Mouse (Mus musculus) heart, adult 2 months (tissue): ENCODE measurements around the gene Tmem62. TPM values are rescaled to one million over a fixed set of nuclear protein-coding genes. Genes with fewer than 3 reads are reported as not detected.

Experiments
- DNase-seq, 2 experiments: peaks; one replicate each; pipeline ENCODE4 v3.0.0; 2021
- H3K27ac ChIP-seq: fragments of 200-600 bp; 2 replicates; pipeline ENCODE4 v1.8.1; 2022
- H3K27me3 ChIP-seq: fragments of 200-500 bp; 2 replicates; pipeline ENCODE4 v1.6.1; 2012; ENCODE audit warnings: mild to moderate bottlenecking, low read length, inconsistent platforms, mixed read lengths; ENCODE audit not compliant: control insufficient read depth, insufficient read depth
- H3K36me3 ChIP-seq: fragments of 200-500 bp; 2 replicates; pipeline ENCODE4 v1.6.1; 2012; ENCODE audit warnings: low read length, inconsistent platforms; ENCODE audit not compliant: control insufficient read depth, insufficient read depth
- H3K4me1 ChIP-seq: fragments of 200-500 bp; 2 replicates; pipeline ENCODE4 v1.6.1; 2011; ENCODE audit warnings: low read length; ENCODE audit not compliant: control insufficient read depth, insufficient read depth
- H3K4me3 ChIP-seq: fragments of 200-600 bp; 2 replicates; pipeline ENCODE4 v1.8.1; 2022
- H3K79me2 ChIP-seq: fragments of 200-500 bp; replicated peaks from 2 replicates; pipeline ENCODE4 v1.6.1; 2012; ENCODE audit warnings: mild to moderate bottlenecking, inconsistent platforms, low read length, moderate library complexity, mixed read lengths; ENCODE audit not compliant: control insufficient read depth, insufficient read depth
- H3K9ac ChIP-seq: fragments of 200-500 bp; 2 replicates; pipeline ENCODE4 v1.6.1; 2012; ENCODE audit warnings: low read depth, mild to moderate bottlenecking, control low read depth, inconsistent platforms, low read length, mixed read lengths
- CTCF ChIP-seq: fragments of 200-600 bp; IDR thresholded peaks from 2 replicates; pipeline ENCODE4 v1.8.1; 2022; ENCODE audit warnings: antibody characterized with exemption, mild to moderate bottlenecking, moderate library complexity
- EP300 ChIP-seq: fragments of 200-500 bp; IDR thresholded peaks from 2 replicates; pipeline ENCODE4 v1.6.1; 2011; ENCODE audit warnings: low read depth, low read length, control low read depth; ENCODE audit not compliant: insufficient read depth
- POLR2A ChIP-seq: fragments of 200-500 bp; IDR thresholded peaks from 2 replicates; pipeline ENCODE4 v1.6.1; 2011; ENCODE audit warnings: mild to moderate bottlenecking, low read depth, low read length, control low read depth; ENCODE audit not compliant: insufficient read depth
- WGBS: fragments of 180-500 bp; shearing (Covaris S2); methylation state at CpG from one replicate; pipeline ENCODE4 v1.1.7; 2018; 5-methylcytosine and 5-hydroxymethylcytosine counted together
- intact Hi-C: fragments of 180-260 bp; cut with DNase I; formaldehyde crosslinking; loops from one replicate; pipeline ENCODE4 v1.15.1; 2025
- polyA plus RNA-seq: library from polyadenylated mRNA; depleted of rRNA; stranded (reverse); fragments of >200 nt; gene quantifications from 2 replicates; pipeline ENCODE4 v1.2.3, GENCODE M21; 2012
- total RNA-seq, 2 experiments: library from RNA; stranded (reverse); gene quantifications; 2 replicates each; pipeline ENCODE4 v1.2.3; 2021

The Tmem62 gene
- total and polyA plus RNA-seq, 3 experiments, result 3.1 to 5.1 (median 3.6) TPM

GRCm38 (mm10) chr2:120998863-120999262 lies 22.0 kb downstream of the Tmem62 start:
- 77% methylated on average over 8 of the region's 8 CpGs for WGBS
- H3K27ac ChIP-seq, result no peak overlapping the region
- no peak overlapping the region for H3K9ac ChIP-seq
- H3K36me3 ChIP-seq, result no peaks in the 10 kb centered on the region; the same call in 1 of the 2 replicates
- H3K4me1 ChIP-seq, result no peaks in the 10 kb centered on the region
- H3K4me3 ChIP-seq, result no peak overlapping the region
- no peaks in the 10 kb centered on the region for H3K79me2 ChIP-seq
- no peaks in the 10 kb centered on the region for H3K27me3 ChIP-seq
- TF ChIP-seq EP300, result no peak
- no peak for TF ChIP-seq CTCF
- TF ChIP-seq POLR2A, result no peak
- intact Hi-C loops, result no loop called here
- no peak for DNase-seq

- H3K27me3 ChIP-seq, result no peaks in the 10 kb centered on the region
- no peaks in the 10 kb centered on the region for H3K36me3 ChIP-seq
- intact Hi-C loops, result no loop called here
- H3K4me3 ChIP-seq, result no peak overlapping the region
- no peaks in the 10 kb centered on the region for H3K79me2 ChIP-seq
- H3K27ac ChIP-seq, result no peak overlapping the region
- no peaks in the 10 kb centered on the region for H3K4me1 ChIP-seq
- H3K9ac ChIP-seq, result no peak overlapping the region
- TF ChIP-seq CTCF (peak; percentile 47), EP300 (no peak), POLR2A (no peak)
- no peak for DNase-seq
- WGBS, result 78% methylated on average over 2 of the region's 2 CpGs
Observed at GRCm38 (mm10) chr2:121003586-121003985, 26.8 kb downstream of the Tmem62 start.

GRCm38 (mm10) chr2:121004018-121004811 lies 27.4 kb downstream of the Tmem62 start:
- intact Hi-C loops, result no loop called here
- Histone ChIP-seq H3K27me3 (no peaks in the 10 kb centered on the region), H3K4me3 (no peak overlapping the region), H3K36me3 (no peaks in the 10 kb centered on the region; the same call in 1 of the 2 replicates), H3K27ac (no peak overlapping the region), H3K9ac (no peak overlapping the region), H3K4me1 (no peaks in the 10 kb centered on the region), H3K79me2 (no peaks in the 10 kb centered on the region)
- no peak for TF ChIP-seq POLR2A
- TF ChIP-seq EP300, result no peak
- no peak for TF ChIP-seq CTCF
- WGBS, result 81% methylated on average over 7 of the region's 7 CpGs
- DNase-seq, result no peak

GRCm38 (mm10) chr2:121006986-121007385 lies 30.2 kb downstream of the Tmem62 start:
- no peak for TF ChIP-seq POLR2A
- TF ChIP-seq CTCF, result no peak
- no peak for TF ChIP-seq EP300
- Histone ChIP-seq H3K9ac (no peak overlapping the region), H3K27me3 (no peaks in the 10 kb centered on the region), H3K27ac (no peak overlapping the region), H3K4me1 (no peaks in the 10 kb centered on the region), H3K36me3 (no peaks in the 10 kb centered on the region; the same call in 1 of the 2 replicates), H3K79me2 (no peaks in the 10 kb centered on the region), H3K4me3 (no peak overlapping the region)
- WGBS, result 84% methylated on average over 1 of the region's 1 CpGs
- DNase-seq, result no peak
- intact Hi-C loops, result loop anchor here (5.0 kb wide), 1 partner anchor 35 kb away; the partner anchor contains the start of gene Ubr1

GRCm38 (mm10) chr2:121007925-121008663 lies 31.3 kb downstream of the Tmem62 start, which contains the start of gene Ccndbp1:
TSS of gene Ccndbp1 (plus strand) at chr2:121008403.
- peak; percentile 91 to 93 for DNase-seq
- Histone ChIP-seq H3K36me3 (no peaks in the 10 kb centered on the region; the same call in 1 of the 2 replicates), H3K27me3 (no peaks in the 10 kb centered on the region), H3K79me2 (no peaks in the 10 kb centered on the region), H3K9ac (peak within 1 kb of the TSS; percentile 80), H3K4me1 (no peaks in the 10 kb centered on the region), H3K4me3 (peak within 1 kb of the TSS; percentile 68), H3K27ac (peak within 1 kb of the TSS; percentile 65)
- TF ChIP-seq POLR2A (peak; percentile 75), EP300 (peak; percentile 38; the same call in 1 of the 2 replicates), CTCF (no peak)
- 2% methylated on average over 34 of the region's 34 CpGs for WGBS
- intact Hi-C loops, result loop anchor here (5.0 kb wide), 1 partner anchor 36 kb away; the partner anchor contains the start of gene Ubr1
